ENCODE assay signal across 7 mouse cellular contexts in genomic region chr10:11281498-11282305, GRCm38 (mm10). TPM values are rescaled to one million over a fixed set of nuclear protein-coding genes. Genes with fewer than 3 reads are reported as not detected.
A peak's percentile ranks its signal among the peaks of the same experiment; 100 is the strongest.
DNase-seq lines count a peak whose midpoint lies in the region; ATAC-seq lines count a peak whose summit lies in the region.

No protein-coding gene starts in this region.

- no peaks in the 10 kb centered on the region for H3K9me3 ChIP-seq in hindbrain, embryonic 11.5 days (ENCODE audit: control insufficient read depth, low read length)
- no peaks in the 10 kb centered on the region for H3K9me3 ChIP-seq in limb, embryonic 10.5 days (replicated peaks)
- H3K9me3 ChIP-seq in midbrain, embryonic 13.5 days, result no peaks in the 10 kb centered on the region
- no peaks in the 10 kb centered on the region for H3K9me3 ChIP-seq in stomach, embryonic 15.5 days

- H3K27ac ChIP-seq in hindbrain, embryonic 11.5 days (ENCODE audit: low read depth, low read length), result peak overlapping the region; percentile 95
- H3K27ac ChIP-seq in limb, embryonic 10.5 days, result peak overlapping the region; percentile 99
- H3K27ac ChIP-seq in midbrain, embryonic 13.5 days, result peak overlapping the region; percentile 96
- H3K27ac ChIP-seq in stomach, embryonic 15.5 days, result peak overlapping the region; percentile 99

- peak overlapping the region; percentile 95 for H3K4me3 ChIP-seq in hindbrain, embryonic 11.5 days (ENCODE audit: low read depth, low read length)
- peak overlapping the region; percentile 97 for H3K4me3 ChIP-seq in limb, embryonic 10.5 days
- H3K4me3 ChIP-seq in midbrain, embryonic 13.5 days (replicated peaks), result peak overlapping the region; percentile 95
- peak overlapping the region; percentile 95 for H3K4me3 ChIP-seq in stomach, embryonic 15.5 days (replicated peaks)

- H3K9ac ChIP-seq in hindbrain, embryonic 11.5 days (ENCODE audit: low read depth, low read length), result peak overlapping the region; percentile 93
- H3K9ac ChIP-seq in midbrain, embryonic 13.5 days (replicated peaks), result peak overlapping the region; percentile 90
- H3K9ac ChIP-seq in stomach, embryonic 15.5 days, result peak overlapping the region; percentile 86

- peak overlapping the region; percentile 41 for H3K4me2 ChIP-seq in hindbrain, embryonic 11.5 days (replicated peaks; ENCODE audit: low read depth, low read length)
- peak overlapping the region; percentile 66 for H3K4me2 ChIP-seq in midbrain, embryonic 13.5 days (replicated peaks)
- peak overlapping the region; percentile 45 for H3K4me2 ChIP-seq in stomach, embryonic 15.5 days

- 1% methylated on average over 55 of the region's 68 CpGs for WGBS in hindbrain, embryonic 11.5 days
- WGBS in limb, embryonic 10.5 days, result under 1% methylated on average over 64 of the region's 68 CpGs
- under 1% methylated on average over 53 of the region's 68 CpGs for WGBS in midbrain, embryonic 13.5 days
- under 1% methylated on average over 56 of the region's 68 CpGs for WGBS in stomach, embryonic 15.5 days

- DNase-seq in MEL-GATA-1-ER (ENCODE audit: extremely low read depth, low read depth), result peak; percentile 19
- peak; percentile 12 to 17 for DNase-seq in adrenal gland, postnatal 4 days (ENCODE audit: low spot score in 2 of 2)
- peak; percentile 71 for DNase-seq in hindbrain, embryonic 11.5 days (ENCODE audit: low spot score)
- DNase-seq in limb, embryonic 10.5 days (ENCODE audit: low spot score), result peak; percentile 74

- no peaks in the 10 kb centered on the region for H3K4me1 ChIP-seq in hindbrain, embryonic 11.5 days (replicated peaks; ENCODE audit: control insufficient read depth, insufficient read depth, low read length)
- peaks cover 7% of the 10 kb centered on the region for H3K4me1 ChIP-seq in limb, embryonic 10.5 days
- peaks cover 15% of the 10 kb centered on the region for H3K4me1 ChIP-seq in midbrain, embryonic 13.5 days (replicated peaks)
- H3K4me1 ChIP-seq in stomach, embryonic 15.5 days, result no peaks in the 10 kb centered on the region

- no peaks in the 10 kb centered on the region for H3K27me3 ChIP-seq in hindbrain, embryonic 11.5 days (ENCODE audit: control insufficient read depth, insufficient read depth, low read length)
- no peaks in the 10 kb centered on the region for H3K27me3 ChIP-seq in limb, embryonic 10.5 days (ENCODE audit: low read depth, poor library complexity, severe bottlenecking)
- no peaks in the 10 kb centered on the region for H3K27me3 ChIP-seq in midbrain, embryonic 13.5 days
- no peaks in the 10 kb centered on the region for H3K27me3 ChIP-seq in stomach, embryonic 15.5 days (replicated peaks)

- H3K36me3 ChIP-seq in hindbrain, embryonic 11.5 days (ENCODE audit: control insufficient read depth, insufficient read depth, low read length), result no peaks in the 10 kb centered on the region
- peaks cover 4% of the 10 kb centered on the region for H3K36me3 ChIP-seq in limb, embryonic 10.5 days
- no peaks in the 10 kb centered on the region for H3K36me3 ChIP-seq in midbrain, embryonic 13.5 days
- H3K36me3 ChIP-seq in stomach, embryonic 15.5 days, result no peaks in the 10 kb centered on the region

- peak; percentile 29 for ATAC-seq in erythroblast, adult 5-6 weeks (replicated peaks; ENCODE audit: low FRiP score, poor library complexity, severe bottlenecking)
- peak; percentile 70; the same call in 1 of the 2 replicates for ATAC-seq in hindbrain, embryonic 11.5 days (ENCODE audit: low FRiP score)
- ATAC-seq in midbrain, embryonic 13.5 days, result no peak; the same call in 1 of the 2 replicates
- peak; percentile 48; the same call in 1 of the 2 replicates for ATAC-seq in stomach, embryonic 15.5 days (ENCODE audit: insufficient read depth, low FRiP score, low read depth)

RNA-seq across cellular contexts. Expression of gene Fbxo30, which starts 0.6 kb away (rescaled TPM):
- 10 to 100 TPM; 27.8 to 31.9 TPM for total RNA-seq in adrenal gland, postnatal 4 days (2021)
- total RNA-seq in erythroblast, adult 5-6 weeks (2015; ENCODE audit: low replicate concordance), result 358 and 372 TPM in 2 replicates
- 591 and 674 TPM in 2 replicates for total RNA-seq in erythroblast, adult 5-6 weeks (2017; ENCODE audit: low replicate concordance)
- polyA plus RNA-seq in hindbrain, embryonic 11.5 days (2014; fragmentation: Nextera tagmentation; extraction: Ambion mirVana), result 38.0 and 39.2 TPM in 2 replicates
- polyA plus RNA-seq in limb, embryonic 10.5 days (2016; fragmentation: Nextera tagmentation; extraction: Ambion mirVana), result 50.6 and 55.8 TPM in 2 replicates
- polyA plus RNA-seq in midbrain, embryonic 13.5 days (2015; fragmentation: Nextera tagmentation; extraction: Ambion mirVana), result 31.8 and 34.9 TPM in 2 replicates
- polyA plus RNA-seq in stomach, embryonic 15.5 days (2015; fragmentation: Nextera tagmentation; extraction: Ambion mirVana), result 30.0 and 32.7 TPM in 2 replicates

Comparison
In these comparisons a context has a peak if more than half of its experiments do, and no peak if none do; other contexts are left out.
1. DNase-seq: peak in every context shown above with its lines; median percentile 74 in limb, embryonic 10.5 days; 71 in hindbrain, embryonic 11.5 days; 19 in MEL-GATA-1-ER; 14 in adrenal gland, postnatal 4 days.